Mouse (Mus musculus) right cerebral cortex, adult 18-20 months (tissue): ENCODE data around the gene Akt2.
"Not testable (repeated sequence)": the region's sequence is repeated elsewhere in the genome, so short reads cannot be mapped to it uniquely, and the experiment has no call there.

Experiments
- DNase-seq: peaks from one replicate; pipeline ENCODE4 v3.0.0; 2022; ENCODE audit warnings: mixed read lengths

Akt2 gene

DNA sequence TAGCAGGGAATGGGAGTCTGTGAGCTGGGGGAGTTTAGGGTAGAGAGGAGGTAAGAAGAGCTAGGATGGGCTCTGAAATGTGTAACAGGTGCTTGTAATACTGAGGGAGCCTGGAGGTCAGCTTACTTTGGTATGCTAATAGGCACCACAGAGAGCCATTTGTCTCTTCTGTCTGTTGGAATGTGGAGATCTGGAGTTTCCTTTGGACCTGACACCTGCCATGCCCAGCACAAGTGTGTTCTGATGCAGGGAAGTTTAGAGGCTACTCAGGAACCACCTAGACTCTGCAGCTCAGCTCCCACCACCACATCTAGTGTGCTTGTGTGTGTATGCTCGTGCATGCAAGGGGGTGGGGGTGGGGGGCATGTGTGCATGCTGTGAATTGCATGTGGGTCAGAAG, 30.9 kb downstream of the Akt2 start:
- DNase-seq = no peak

DNA sequence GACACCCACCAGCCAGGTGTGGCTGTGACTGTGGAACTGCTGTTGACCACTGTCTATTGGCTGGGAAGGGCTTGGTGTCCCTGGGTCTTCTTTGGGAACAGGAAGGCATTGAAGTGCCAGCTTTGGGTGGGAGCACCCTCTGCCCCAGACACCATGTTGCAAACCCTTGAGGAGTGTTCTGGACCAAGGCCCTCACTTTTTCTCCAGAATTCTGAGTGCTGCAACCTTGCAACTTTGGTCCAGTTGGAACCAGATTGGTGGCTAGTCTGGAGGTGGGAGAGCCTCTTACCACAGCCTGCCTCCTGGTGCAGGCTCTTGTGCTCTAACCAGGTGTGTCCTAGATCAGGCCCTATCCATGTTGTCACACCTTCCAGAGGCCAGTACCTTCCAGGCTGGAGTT, 33.6 kb downstream of the Akt2 start:
- no peak for DNase-seq

DNA sequence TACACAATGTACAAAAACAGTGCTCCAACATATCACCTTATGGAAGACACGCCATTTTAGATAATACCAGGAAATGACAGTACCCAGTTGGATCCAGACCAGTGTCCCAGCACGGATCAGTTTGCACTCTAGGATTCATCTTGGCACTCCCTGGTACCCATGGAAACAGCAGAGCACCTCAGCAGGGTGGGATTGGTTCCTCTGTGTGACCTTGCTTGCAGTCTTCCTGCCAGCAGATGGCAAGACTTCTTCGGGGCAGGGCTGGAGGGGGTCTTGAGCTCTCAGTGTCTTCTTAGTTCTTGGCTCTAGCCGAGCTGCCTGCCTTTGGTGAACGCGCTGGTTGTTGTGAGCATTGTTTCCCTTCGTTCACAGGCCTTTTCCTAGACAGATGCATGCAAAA, 36.4 kb downstream of the Akt2 start:
- DNase-seq = no peak

DNA sequence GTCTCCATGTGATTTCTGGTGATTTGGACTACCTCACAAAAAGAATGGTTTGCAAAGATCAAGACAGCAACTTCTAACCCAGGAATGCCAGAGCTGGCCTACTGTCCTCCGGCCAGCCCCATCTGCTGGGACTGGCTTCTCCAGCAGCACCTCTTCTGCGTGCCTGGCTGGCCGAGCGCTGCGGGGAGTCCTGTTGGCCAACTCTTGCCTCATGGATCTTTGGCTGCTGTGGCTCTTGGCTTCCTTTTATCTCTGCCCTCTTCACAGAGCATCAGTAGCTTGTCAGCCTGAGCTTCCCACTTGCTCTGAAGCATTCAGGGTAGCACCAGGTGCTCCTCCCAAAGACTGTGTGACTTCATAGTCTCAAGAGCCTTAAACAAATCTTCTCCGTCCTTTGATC, 36.8 kb downstream of the Akt2 start:
- no peak for DNase-seq

DNA sequence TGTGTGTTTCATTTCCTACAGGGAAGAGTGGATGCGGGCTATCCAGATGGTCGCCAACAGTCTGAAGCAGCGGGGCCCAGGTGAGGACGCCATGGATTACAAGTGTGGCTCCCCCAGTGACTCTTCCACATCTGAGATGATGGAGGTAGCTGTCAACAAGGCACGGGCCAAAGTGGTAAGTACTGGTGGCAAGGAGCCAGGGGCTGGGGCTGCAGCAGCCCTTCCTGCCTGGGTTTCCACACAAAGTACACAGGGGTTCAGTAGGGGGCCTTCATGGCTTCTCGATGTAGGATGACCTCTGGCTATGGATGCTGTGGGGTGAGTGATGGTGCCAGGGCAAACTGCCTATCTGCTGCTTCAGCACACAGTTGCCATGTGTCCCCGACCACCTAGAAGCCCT, 37.5 kb downstream of the Akt2 start:
- DNase-seq = not testable (repeated sequence)

DNA sequence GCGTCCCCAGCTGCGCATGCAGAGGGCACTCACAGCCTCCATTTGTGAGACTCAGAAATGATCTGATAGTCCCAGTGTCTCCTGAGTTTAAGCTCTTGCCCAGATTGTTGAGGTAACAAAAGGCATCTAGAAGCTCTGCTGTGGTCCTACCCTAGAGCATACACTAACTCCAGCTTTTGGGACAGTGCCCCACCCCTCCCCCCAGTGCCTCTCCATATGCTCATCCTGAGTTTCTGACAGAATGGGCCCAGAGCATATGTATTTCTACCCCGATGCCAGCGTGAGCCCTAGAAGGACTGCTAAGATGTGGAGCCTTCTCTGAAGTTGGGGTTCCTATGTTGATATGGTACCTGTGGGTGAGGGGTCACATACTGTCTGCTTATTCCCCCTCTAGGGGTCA, 40.1 kb downstream of the Akt2 start:
- no peak for DNase-seq

DNA sequence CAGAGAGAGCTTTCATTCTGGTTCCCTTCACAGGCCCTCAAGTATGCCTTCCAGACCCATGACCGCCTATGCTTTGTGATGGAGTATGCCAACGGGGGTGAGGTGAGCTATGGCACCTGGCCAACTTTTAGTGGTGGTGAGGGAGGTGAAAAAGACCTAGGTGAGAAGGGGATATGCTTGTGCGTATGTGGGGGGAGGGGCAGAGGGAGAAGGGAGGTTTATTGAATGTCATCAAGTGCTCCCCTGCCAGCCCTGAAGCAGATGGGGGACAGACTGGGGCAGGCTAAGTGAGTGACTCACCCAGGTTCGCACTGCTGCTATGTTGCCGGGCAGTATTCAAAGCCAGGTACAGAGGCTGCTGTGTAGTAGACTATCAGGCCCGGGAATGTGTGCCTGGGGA, 41.8 kb downstream of the Akt2 start:
- DNase-seq = no peak

DNA sequence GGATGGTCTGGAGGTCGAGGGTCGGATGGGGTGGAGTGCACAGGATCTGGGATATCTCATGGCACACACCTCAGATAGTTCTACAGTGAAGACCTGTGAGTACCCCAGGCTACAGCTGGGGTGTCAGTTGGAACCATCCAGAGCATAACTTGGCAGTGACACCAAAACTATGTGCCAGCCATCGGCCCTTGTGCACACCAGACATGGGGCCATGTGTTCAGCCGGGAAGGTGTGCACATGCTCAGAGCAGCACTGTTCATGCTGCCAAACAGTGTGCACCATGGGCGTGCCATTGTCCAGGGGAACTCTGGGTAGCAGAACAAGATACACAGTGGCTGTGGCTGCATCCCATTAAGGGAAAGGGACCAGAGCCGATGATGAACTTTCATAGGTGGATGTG, 43.3 kb downstream of the Akt2 start:
- no peak for DNase-seq

DNA sequence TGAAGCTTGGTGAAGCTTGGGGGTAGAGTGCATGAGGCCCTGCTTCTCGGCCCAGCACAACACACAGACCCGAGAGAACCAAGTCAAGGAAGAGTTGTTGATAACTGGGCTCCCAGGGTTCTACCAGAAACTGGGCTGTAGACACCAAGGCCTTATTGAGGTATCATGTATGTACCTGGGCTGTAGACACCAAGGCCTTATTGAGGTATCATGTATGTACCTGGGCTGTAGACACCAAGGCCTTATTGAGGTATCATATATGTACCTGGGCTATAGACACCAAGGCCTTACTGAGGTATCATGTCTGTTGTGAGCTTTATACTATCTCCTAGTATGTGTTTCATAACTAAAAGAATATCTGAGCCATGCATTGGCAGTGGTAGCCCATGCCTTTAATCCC, 43.7 kb downstream of the Akt2 start:
- not testable (repeated sequence) for DNase-seq

DNA sequence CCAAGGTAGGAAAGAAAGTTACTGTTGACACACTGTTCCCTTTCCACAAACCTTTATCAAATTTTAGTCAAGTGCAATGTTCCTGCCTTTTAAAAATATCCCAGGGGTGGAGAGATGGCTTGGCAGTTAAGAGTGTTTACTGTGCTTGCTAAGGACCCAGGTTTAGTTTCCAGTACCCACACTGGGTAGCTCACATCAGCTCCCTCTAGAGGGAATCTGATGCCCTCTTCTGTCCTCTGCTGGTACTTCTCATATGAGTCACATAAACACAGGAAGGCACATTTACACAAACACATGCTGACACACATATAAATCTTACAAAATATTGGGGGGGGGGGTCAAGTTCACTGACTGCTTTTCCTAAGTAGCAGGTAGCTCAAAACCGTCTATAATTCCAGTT, 53.1 kb downstream of the Akt2 start:
- DNase-seq = no peak

DNA sequence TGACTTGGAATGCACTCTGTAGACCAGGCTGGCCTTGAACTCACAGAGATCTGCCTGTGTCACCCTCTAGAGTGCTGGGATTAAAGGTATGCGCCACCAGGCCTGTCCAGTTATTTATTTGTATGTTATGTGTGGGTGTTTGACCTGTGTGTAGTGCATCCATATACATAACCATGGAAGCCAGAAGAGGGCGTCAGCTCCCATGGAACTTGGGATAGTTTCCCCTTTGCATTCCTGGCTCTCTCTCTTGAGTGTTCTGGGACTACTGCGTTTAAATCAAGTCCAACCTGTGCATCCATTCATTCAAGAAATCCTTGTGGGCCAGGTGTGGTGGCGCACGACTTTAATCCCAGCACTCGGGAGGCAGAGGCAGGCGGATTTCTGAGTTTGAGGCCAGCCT, 55.2 kb downstream of the Akt2 start:
- no peak for DNase-seq

DNA sequence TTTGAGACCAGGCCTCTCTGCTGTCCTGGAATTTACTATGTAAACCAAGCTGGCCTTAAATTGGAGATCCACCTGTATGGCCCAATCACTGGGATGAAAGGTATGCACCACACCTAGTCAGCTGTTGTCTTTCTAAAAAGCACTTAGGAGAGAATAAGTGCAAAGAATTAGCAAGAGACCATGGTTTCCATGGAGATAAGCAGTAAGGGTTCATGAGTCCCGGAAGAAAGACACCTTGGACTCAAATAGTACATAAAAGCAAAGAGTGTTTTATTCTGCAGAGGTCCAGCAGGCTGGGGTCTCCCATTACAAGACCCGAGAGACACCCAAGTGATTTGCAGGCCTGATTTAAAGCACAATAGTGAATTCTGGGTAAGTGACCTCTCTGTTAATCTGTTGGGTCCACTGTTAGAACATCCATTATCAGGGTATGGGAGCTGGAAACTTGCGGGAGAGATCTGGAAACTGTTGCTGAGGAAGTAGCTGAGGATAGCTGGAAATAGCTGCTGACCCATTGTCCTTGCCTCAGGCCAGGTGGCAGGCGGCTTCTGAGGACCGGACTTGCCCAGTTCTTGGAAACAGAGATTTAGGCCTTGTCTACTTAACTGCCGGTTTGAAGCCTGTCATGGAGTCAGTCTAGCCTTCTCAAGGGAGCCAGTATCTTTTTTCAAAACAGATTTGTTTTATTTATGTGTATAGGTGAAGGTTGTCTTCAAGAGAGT, 56.1 kb downstream of the Akt2 start:
- DNase-seq = no peak

DNA sequence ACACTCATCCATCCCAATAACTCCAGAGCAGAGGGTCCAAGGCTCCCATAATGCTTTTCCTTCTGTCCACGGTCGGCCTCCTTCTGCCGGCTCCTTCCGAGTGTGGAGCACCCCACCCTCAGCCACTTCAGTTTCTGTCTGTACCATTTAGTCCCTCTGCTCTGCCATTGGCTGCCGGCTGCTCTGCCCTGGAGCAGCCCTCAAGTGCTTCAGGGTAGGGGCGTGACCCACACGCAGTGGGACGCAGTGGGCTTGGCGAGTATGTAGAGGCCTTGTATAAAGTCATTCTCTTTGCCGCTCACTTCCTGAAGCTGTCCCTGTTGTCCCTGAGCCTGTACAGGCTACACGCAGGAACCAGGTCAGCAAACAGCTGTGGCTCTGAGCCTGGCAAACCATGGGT, 58.4 kb downstream of the Akt2 start:
- no peak for DNase-seq

DNA sequence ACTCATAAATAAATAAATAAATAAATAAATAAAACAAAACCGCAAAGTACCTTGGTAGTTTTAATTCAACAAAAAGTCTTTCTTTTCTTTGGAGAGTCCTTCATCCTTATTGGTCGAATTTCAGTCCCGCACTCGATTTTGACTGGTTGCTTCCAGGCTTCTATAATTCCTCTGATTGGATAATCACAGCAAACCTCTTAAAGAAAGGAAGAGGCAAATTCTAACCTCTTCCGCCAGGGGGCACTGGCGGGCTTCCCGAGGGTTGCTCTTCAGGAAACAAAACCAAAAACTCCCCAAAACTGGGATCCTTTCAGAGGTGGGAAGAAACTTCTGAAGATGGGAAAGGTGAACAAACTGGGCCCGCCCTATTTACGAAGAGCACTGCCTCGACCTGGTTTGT, 59.6 kb downstream of the Akt2 start:
- DNase-seq = peak; percentile 80

DNA sequence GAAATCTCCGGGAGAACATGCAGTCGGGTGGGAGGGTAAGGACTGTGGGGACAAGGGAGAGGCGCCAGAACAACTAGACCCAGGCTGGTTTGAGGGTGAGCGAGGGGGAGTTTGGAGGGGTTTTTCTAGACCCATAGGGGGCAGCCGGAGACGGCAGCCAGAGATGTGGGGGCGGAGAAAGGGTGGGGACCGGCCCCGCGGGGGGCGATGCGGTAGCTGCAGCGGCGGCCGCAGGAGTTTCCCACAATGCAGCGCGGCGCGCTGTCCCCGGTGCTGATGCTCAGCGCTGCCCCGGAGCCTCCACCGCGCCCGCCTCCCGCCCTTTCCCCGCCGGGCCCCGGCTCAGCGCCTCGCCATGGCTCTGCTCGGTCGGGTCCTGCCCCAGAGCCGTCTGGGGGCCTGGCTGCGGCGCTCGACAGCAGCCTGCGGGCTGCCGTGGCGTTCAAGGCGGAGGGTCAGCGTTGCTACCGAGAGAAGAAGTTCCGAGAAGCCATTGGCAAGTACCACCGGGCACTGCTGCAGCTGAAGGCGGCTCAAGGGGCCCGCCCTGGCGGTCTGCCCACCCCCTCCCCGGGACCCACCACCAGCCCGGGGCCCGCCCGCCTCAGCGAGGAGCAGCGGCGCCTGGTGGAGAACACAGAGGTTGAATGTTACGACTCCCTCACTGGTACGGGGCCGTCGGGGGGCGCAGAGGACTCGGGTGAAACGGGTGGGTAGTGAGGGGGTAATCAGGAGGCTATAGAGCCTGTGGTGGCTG, 62.5 kb downstream of the Akt2 start, which contains the start of gene Ttc9b:
Ttc9b (plus strand) TSS at position 235 of the 757 bp plus-strand sequence.
- peak; percentile 84 for DNase-seq

DNA sequence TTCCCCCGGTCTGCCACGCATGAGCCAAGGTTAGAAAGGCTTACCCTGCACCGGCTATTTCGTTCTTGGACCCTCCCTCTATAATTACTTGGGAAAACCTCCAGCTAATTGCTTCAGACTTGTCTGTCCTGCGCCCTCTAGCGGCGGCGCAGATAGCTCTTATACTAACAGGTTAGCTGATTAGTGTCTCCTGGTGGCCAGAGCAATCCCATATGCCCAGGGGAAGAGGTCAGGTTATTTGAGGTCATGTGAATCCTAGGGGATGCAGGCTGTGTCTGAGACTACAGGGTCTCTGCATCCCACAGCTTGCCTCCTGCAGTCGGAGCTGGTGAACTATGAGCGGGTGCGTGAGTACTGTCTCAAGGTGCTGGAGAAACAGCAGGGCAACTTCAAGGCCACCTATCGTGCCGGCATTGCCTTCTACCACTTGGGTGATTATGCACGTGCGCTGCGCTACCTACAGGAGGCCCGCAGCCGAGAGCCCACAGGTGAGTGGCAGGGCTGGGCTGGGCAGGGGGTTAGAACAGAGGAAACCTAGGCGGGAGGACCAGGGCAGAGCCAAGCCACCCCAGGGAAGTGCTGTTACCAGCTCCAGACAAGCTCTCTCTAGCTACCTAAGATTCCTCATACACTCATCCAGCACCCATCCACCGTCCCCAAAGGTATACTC, 63.4 kb downstream of the Akt2 start:
- DNase-seq = peak; percentile 67

DNA sequence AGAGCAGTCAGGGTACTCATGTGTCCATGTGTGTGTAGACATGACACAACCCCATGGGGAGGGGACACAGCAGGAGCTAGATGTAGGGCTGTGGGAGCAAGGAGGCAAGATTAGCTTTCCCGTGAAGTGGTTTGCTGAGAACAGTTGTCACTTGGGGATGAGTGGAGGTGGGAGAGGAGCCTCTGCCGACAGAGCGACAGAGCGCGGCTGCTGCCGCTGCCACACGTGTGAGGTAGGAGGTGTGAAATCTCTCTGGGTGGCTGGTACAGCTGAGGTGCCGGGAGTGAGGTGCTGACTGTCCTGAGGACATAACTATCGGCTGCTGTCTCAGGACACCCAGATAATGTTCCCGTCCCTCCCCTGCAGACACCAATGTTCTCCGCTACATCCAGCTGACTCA, 64.2 kb downstream of the Akt2 start:
- peak; percentile 78 for DNase-seq

DNA sequence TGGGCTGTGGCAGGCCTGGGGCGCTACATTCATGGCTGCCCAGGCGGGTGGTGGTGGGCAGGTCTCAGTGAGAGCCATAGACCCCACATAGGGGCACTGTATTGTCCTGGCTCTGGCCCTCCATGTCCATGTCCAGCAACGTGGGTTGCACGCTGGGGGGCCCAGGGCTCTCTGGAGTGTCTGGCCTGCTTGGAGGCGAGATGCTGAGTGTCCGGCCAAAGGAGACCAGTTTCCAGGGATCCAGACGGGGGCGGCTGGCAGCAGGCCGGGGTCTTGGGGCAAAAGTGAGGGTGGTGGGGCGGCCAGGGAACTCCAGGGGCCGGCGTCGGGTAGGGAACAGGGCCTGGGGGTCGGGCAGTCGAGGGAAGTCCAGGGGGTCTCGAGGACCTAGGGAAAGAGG, 65.2 kb downstream of the Akt2 start:
- no peak for DNase-seq

DNA sequence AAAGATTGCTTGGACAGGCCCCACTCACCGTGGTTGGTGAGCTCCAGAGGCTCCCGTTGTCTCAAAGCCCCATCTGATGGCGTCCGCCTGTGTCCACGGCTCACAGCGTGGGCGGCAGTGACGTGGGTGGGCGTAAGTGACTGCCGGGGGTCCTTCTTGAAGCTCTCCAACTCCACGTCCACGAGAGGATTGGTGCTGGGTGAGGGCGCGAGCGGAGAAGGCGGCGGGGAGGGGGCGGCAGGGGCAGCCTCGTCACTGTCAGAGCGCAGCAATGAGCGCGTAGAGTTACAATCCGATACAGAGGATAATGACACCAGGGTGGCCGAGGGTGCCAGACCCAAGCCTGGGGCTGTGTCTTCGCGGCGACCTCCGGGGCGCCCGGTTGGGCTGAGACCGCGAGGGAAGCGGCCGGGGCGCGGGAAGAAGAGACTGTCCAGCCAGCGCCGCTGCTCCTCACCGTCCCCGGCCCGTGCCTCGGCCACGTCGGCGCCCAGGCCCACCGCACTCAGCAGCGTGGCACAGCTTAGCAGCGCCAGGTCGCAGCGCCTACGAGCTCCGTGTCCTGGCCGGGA, 66.6 kb downstream of the Akt2 start:
- peak; percentile 23 for DNase-seq

DNA sequence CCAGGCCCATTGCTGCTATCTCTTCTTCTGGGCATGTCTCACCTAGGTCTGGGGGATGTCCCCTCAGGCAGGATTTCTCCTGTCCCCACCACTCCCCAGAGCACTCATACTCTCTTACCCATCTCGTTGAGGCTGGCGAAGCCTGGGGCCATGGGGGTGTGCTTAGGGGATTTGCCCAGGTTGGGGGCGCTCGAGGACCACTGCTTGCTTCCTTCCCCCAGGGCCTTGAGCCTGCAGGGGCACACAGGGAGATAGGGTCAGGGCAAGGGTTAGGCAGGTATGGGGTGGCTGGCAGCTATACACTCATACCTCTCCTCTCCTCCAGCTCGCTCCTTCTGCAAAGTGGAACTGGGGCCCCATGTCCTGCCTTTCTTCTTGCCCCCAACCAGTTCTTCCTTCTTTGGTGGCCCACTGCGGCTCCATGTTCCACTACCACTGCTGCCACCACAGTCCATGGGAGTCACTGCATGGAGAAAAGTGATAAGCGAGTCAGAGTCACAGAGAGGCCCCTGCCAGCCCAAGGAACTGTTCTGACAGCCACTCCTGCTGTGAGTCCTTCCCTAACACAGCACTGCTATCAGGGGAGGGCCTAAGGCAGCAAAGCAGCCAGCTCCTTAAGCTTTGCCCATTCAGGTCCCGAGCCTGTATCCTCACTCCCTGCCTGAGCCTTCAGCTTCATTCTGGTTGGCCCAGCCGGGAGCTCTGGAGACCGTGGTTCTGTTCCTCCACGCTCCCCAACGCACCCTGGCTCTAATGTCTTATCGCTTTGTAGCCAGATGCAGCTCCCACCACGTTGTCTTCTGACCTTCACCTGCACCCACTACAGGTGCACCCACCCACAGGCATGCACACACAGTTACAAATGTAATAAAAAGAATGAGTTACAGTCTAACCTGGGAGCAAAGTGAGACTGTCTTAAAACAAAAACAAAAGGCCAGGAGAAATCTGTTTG, 67.6 kb downstream of the Akt2 start:
- peak; percentile 52 for DNase-seq

DNA sequence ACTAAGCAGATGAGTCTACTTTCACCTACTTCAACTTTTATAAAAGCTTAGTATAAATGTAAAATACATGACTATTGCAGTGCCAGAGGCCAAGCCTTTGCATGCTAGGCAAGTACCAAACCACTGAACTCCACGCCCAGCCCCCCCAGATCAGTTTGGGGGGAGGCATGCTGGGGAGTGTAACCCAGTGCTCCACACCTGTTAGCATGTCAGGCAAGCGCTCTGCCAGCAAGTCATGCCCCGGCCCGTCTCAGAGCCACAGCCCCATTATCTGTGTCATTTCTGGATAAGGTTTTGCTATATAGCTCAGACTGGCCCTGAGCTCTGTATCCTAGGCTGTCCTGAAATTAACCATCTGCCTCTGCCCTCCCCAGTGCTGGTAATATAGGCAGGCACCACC, 70.7 kb downstream of the Akt2 start:
- DNase-seq = no peak

DNA sequence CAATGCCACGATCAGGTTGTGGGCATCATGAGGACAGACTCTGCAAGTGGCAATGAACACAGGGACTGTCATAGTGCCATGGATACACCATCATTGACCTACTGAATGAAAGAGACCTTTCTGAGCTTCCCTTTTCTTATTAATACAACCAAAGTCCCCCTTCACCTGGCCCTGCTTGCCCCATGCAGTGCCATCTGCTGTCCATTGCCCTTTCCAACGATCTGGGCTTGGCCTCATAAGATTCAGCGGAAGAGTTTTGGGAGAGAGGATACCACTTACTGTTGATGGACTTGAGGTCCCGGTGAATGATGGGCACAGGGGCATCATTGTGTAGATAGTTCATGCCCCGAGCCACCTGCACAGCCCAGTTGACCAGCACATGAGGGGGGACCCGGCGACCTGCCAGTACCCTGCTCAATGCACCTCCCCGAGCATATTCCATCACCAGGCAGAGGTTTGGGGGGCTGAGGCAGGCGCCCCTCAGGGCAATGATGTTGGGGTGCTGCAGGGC, 81.8 kb downstream of the Akt2 start:
- DNase-seq = no peak
